Mouse (Mus musculus): ENCODE measurements around the gene Zcchc13. TPM values are rescaled to one million over a fixed set of nuclear protein-coding genes. Genes with fewer than 3 reads are reported as not detected.

Gene Zcchc13
- polyA plus RNA-seq (2012; rRNA removed), result 0.06 and 0.10 TPM in 2 replicates

GRCm38 (mm10) chrX:103630303-103630702 lies at the start of gene Zcchc13:
Zcchc13 (plus strand) TSS chrX:103630586.

Other genes with a start within 250 kb of the Zcchc13 start
- gene Tsx, start 216.1 kb upstream of the Zcchc13 start, polyA plus RNA-seq (2012; rRNA removed), result 1.3 and 1.7 TPM in 2 replicates
- gene Gm26992, start 208.6 kb upstream of the Zcchc13 start, polyA plus RNA-seq (2012; rRNA removed), result 0.26 TPM in 1 of 2 replicates, not detected in the other
- 23.4 and 24.5 TPM in 2 replicates for gene Slc16a2, start 191.4 kb downstream of the Zcchc13 start, polyA plus RNA-seq (2012; rRNA removed)